Mouse (Mus musculus) CH12.LX (cell line): Measurements from ENCODE around the gene Cd209e. TPM values are rescaled to one million over a fixed set of nuclear protein-coding genes. Genes with fewer than 3 reads are reported as not detected.
"Not testable (repeated sequence)": the region's sequence is repeated elsewhere in the genome, so short reads cannot be mapped to it uniquely, and the experiment has no call there.

ENCODE experiments used
- DNase-seq: peaks from one replicate; pipeline ENCODE4 v3.0.0-alpha.2; 2013; ENCODE audit errors: extremely low read depth
- H3K27ac ChIP-seq: 2 replicates; pipeline ENCODE4 v1.5.1; 2012; ENCODE audit warnings: low read depth, mild to moderate bottlenecking, control low read depth, moderate library complexity; ENCODE audit not compliant: insufficient read depth
- H3K27me3 ChIP-seq: replicated peaks from 2 replicates; pipeline ENCODE3; 2012; ENCODE audit warnings: inconsistent platforms
- H3K36me3 ChIP-seq, 2 experiments: replicated peaks in 1 of 2; 2 replicates each; pipeline versions ENCODE3 to v1.6.1; 2012; ENCODE audit warnings: inconsistent platforms in 1 of 2, low read length in 1 of 2, mild to moderate bottlenecking in 1 of 2, mixed read lengths in 1 of 2, moderate library complexity in 1 of 2; ENCODE audit not compliant: control insufficient read depth in 1 of 2, insufficient read depth in 1 of 2
- H3K4me1 ChIP-seq, 2 experiments: 2 replicates each; pipeline ENCODE4 v1.6.1; 2012; ENCODE audit warnings: inconsistent platforms in 1 of 2, moderate library complexity in 1 of 2; ENCODE audit not compliant: insufficient read depth in 2 of 2, control insufficient read depth in 1 of 2
- H3K4me2 ChIP-seq: 2 replicates; pipeline ENCODE4 v1.6.1; 2012; ENCODE audit warnings: low read depth, mild to moderate bottlenecking, control low read depth; ENCODE audit not compliant: poor library complexity, insufficient read depth, severe bottlenecking
- H3K4me3 ChIP-seq, 3 experiments: fragments of 150-350 bp in 1 of 3; sonication (generic) in 1 of 3; replicated peaks in 1 of 3; 2 replicates each; pipeline versions ENCODE3 to v1.5.1; 2011 to 2012; ENCODE audit warnings: low read depth in 2 of 3, low read length in 2 of 3, mild to moderate bottlenecking in 2 of 3, moderate library complexity in 2 of 3, control low read depth in 1 of 3, improper control_type of control experiment in 1 of 3, inconsistent platforms in 1 of 3, mixed read lengths in 1 of 3; ENCODE audit not compliant: poor library complexity in 1 of 3
- H3K79me2 ChIP-seq: replicated peaks from 2 replicates; pipeline ENCODE4 v1.6.1; 2012; ENCODE audit warnings: mild to moderate bottlenecking, moderate library complexity; ENCODE audit not compliant: control insufficient read depth, poor library complexity, insufficient read depth, severe bottlenecking; ENCODE audit errors: extremely low read depth
- H3K9ac ChIP-seq: 2 replicates; pipeline ENCODE4 v1.6.1; 2012; ENCODE audit warnings: low read depth, mild to moderate bottlenecking, control low read depth, moderate library complexity; ENCODE audit not compliant: insufficient read depth
- H3K9me3 ChIP-seq: replicated peaks from 2 replicates; pipeline ENCODE3; 2012; ENCODE audit warnings: low read length, inconsistent platforms, mixed read lengths
- CHD1 ChIP-seq: IDR thresholded peaks from 2 replicates; pipeline ENCODE4 v1.6.1; 2012; ENCODE audit warnings: low read depth, low read length, improper control_type of control experiment, inconsistent platforms
- E2F4 ChIP-seq: IDR thresholded peaks from 2 replicates; pipeline ENCODE4 v1.6.1; 2011; ENCODE audit warnings: low read depth, low read length, improper control_type of control experiment; ENCODE audit not compliant: insufficient replicate concordance
- EP300 ChIP-seq: IDR thresholded peaks from 2 replicates; pipeline ENCODE4 v1.6.1; 2011; ENCODE audit warnings: low read length, improper control_type of control experiment
- HCFC1 ChIP-seq: IDR thresholded peaks from 2 replicates; pipeline ENCODE4 v1.6.1; 2012; ENCODE audit warnings: low read depth, mild to moderate bottlenecking, inconsistent platforms, low read length, improper control_type of control experiment
- IRF4 ChIP-seq: IDR thresholded peaks from 2 replicates; pipeline ENCODE4 v1.6.1; 2014; ENCODE audit warnings: low read depth, mild to moderate bottlenecking, inconsistent platforms, low read length, improper control_type of control experiment
- JUN ChIP-seq: IDR thresholded peaks from 2 replicates; pipeline ENCODE4 v1.6.1; 2011; ENCODE audit warnings: low read depth, mild to moderate bottlenecking, low read length, improper control_type of control experiment, moderate library complexity; ENCODE audit not compliant: insufficient read depth
- MAX ChIP-seq: IDR thresholded peaks from 2 replicates; pipeline ENCODE4 v1.6.1; 2011; ENCODE audit warnings: low read length, improper control_type of control experiment
- MAZ ChIP-seq: IDR thresholded peaks from 2 replicates; pipeline ENCODE4 v1.6.1; 2012; ENCODE audit warnings: low read depth, mild to moderate bottlenecking, inconsistent platforms, low read length, improper control_type of control experiment, moderate library complexity
- MXI1 ChIP-seq: IDR thresholded peaks from 2 replicates; pipeline ENCODE4 v1.6.1; 2011; ENCODE audit warnings: mild to moderate bottlenecking, low read depth, low read length, improper control_type of control experiment
- MYC ChIP-seq: IDR thresholded peaks from 2 replicates; pipeline ENCODE4 v1.6.1; 2011; ENCODE audit warnings: low read depth, mild to moderate bottlenecking, improper control_type of control experiment, low read length
- NELFE ChIP-seq: IDR thresholded peaks from 2 replicates; pipeline ENCODE4 v1.6.1; 2011; ENCODE audit warnings: low read depth, low read length, improper control_type of control experiment
- RCOR1 ChIP-seq: conservative IDR thresholded peaks from 2 replicates; pipeline ENCODE4 v1.6.1; 2012; ENCODE audit warnings: low read depth, mild to moderate bottlenecking, inconsistent platforms, low read length, improper control_type of control experiment
- SIN3A ChIP-seq: IDR thresholded peaks from 2 replicates; pipeline ENCODE4 v1.6.1; 2012; ENCODE audit warnings: low read length, improper control_type of control experiment, inconsistent platforms
- dilution Hi-C: fragments of 300-500 bp; cut with MboI; formaldehyde crosslinking; loops from 2 replicates; pipeline ENCODE4 v1.14.3; 2020; ENCODE audit warnings: low sequenced_read_pairs; ENCODE audit not compliant: extremely low pct_unique_long_range_greater_than_20kb, extremely low pct_ligation_motif_present
- in situ Hi-C: fragments of 300-500 bp; cut with MboI; formaldehyde crosslinking; loops from 3 replicates; pipeline ENCODE4 v1.14.3; 2019; ENCODE audit warnings: low sequenced_read_pairs, low pct_ligation_motif_present, low pct_unique_long_range_greater_than_20kb, mixed read lengths
- polyA plus RNA-seq: library from polyadenylated mRNA; unstranded; fragments of >175 nt; gene quantifications from 2 replicates; pipeline ENCODE4 v1.2.1, GENCODE M21; 2012; ENCODE audit warnings: low read depth; ENCODE audit not compliant: insufficient read length
- total RNA-seq, 2 experiments: library from RNA; depleted of rRNA; stranded (reverse); fragments of 300-350 nt in 1 of 2; fragments of >200 nt in 1 of 2; gene quantifications; 2 replicates each; pipeline ENCODE4 v1.2.3; 2012 to 2014

Gene Cd209e
- not detected in 2 replicates for total RNA-seq (2012; rRNA removed)
- not detected in 2 replicates for total RNA-seq (2014; rRNA removed)
- not detected in 2 replicates for polyA plus RNA-seq

DNA sequence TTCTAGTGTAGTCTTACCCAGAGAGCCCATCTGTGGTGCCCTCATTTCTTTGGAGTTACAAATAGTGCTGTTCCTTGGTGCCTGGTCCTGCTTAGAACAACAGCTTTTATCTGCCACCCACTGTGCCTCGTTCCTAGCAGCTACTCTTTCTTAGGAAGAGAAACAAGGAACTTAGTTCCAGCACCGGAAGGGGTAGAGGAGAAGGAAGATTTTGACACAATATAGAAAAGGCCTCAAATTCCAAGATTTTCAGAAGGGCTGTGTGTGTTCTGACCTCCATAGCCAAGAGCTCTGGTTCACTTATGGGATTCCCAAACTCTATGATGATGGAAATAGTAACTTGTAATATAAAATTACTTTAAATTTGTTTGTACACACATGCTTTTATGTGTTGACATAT, at the start of gene Cd209e:
Gene Cd209e (minus strand): TSS at position 101 of the 400 bp plus-strand sequence.
- dilution Hi-C loops = no loop called here
- Histone ChIP-seq H3K27me3 (peaks cover 11% of the 10 kb centered on the region), H3K27ac (no peak within 1 kb of the TSS), H3K4me1 (no peaks in the 10 kb centered on the region), H3K4me2 (no peak within 1 kb of the TSS), H3K9ac (no peak within 1 kb of the TSS), H3K9me3 (no peaks in the 10 kb centered on the region), H3K36me3 (no peaks in the 10 kb centered on the region), H3K4me3 (no peak within 1 kb of the TSS), H3K79me2 (no peaks in the 10 kb centered on the region)
- TF ChIP-seq CHD1 = no peak
- no peak for TF ChIP-seq SIN3A
- TF ChIP-seq MXI1 = no peak
- DNase-seq = no peak
- in situ Hi-C loops = no loop called here

DNA sequence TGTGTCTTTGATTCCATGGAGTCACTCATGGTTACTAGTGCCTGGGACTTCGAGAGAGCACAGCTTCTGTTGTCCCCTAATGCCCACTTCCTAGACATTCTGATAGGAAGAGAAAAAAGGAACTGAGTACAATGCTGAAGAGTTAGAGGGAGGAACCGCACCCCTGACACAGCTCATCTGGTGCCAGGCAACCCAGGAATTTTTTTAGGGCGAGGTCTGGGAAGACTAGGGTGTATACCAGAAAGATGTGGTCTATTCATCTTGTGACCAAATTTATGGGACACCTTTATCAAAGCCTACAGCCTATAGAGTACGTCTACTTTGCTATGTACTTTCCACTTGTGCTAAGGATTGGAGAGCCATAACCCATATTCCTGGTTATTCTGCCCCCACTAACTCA, 24.3 kb upstream of the Cd209e start, which contains the start of gene Cd209d:
Gene Cd209d (minus strand): TSS at position 101 of the 400 bp plus-strand sequence.
- Histone ChIP-seq H3K4me2 (no peak within 1 kb of the TSS), H3K27ac (no peak within 1 kb of the TSS), H3K9me3 (no peaks in the 10 kb centered on the region)
- DNase-seq = no peak
- no peak for TF ChIP-seq IRF4
- TF ChIP-seq RCOR1 = no peak
- no peak for TF ChIP-seq NELFE
- no peak for TF ChIP-seq HCFC1
- TF ChIP-seq, all 38 proteins: peak for 0
- peaks cover 42% of the 10 kb centered on the region for H3K27me3 ChIP-seq
- dilution Hi-C loops (no loop called here), in situ Hi-C loops (no loop called here)
- H3K4me3 ChIP-seq = no peak within 1 kb of the TSS
- H3K4me1 ChIP-seq = no peaks in the 10 kb centered on the region
- H3K79me2 ChIP-seq = no peaks in the 10 kb centered on the region
- H3K9ac ChIP-seq = no peak within 1 kb of the TSS
- no peaks in the 10 kb centered on the region for H3K36me3 ChIP-seq

DNA sequence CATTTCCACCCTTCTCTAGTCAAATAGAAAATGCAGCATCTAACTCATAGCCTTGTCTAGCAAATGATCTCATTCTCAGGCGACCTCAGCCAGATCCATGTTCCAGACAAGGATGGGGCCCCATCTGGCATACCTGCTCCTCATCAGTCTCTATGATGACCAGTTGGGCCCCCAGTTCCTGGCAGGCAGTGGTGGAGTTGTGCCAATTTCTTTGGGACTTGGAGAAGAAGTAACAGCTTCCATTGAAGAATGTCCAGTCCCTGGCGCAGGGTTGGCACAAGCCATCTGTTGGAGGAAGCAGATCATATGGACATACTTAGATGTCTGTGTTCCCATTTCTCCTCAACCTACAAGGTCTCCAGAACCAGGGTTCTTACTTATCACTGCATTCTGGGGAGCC, 22.0 kb upstream of the Cd209e start:
- Histone ChIP-seq H3K27me3 (peaks cover 55% of the 10 kb centered on the region), H3K9ac (no peak overlapping the region), H3K4me3 (no peak overlapping the region), H3K9me3 (no peaks in the 10 kb centered on the region), H3K36me3 (no peaks in the 10 kb centered on the region), H3K79me2 (no peaks in the 10 kb centered on the region), H3K4me2 (no peak overlapping the region), H3K27ac (no peak overlapping the region), H3K4me1 (no peaks in the 10 kb centered on the region)
- no peak for DNase-seq
- TF ChIP-seq MAZ (no peak), MAX (no peak), E2F4 (no peak), JUN (no peak), IRF4 (no peak), EP300 (no peak), MYC (no peak)
- in situ Hi-C loops = no loop called here
- dilution Hi-C loops = no loop called here

DNA sequence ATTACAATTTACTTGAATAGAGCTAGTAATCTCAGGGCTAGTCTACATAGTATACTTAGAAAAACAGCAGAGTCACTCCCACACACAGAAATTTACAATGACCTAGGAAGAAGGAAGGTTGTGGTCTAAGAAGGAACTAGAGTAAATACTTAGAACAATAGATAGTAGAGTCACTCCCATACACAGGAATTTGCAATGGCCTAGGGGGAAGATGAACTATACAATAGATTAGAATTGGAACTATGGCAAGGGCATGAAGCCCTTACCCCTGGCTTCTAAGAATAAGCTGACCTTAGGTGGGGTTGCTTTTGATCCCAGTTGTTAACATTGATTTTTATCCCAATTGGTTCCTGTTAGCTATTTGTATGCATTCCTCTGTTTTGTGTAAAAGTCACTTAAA, 8.6 kb upstream of the Cd209e start:
- H3K4me2 ChIP-seq, in situ Hi-C loops, H3K4me3 ChIP-seq, H3K27ac ChIP-seq, H3K9me3 ChIP-seq, DNase-seq, H3K79me2 ChIP-seq, H3K9ac ChIP-seq, H3K4me1 ChIP-seq, dilution Hi-C loops, H3K36me3 ChIP-seq: not testable (repeated sequence)
- peaks cover 25% of the 10 kb centered on the region for H3K27me3 ChIP-seq
